Comparison of ENCODE assay signal across 8 mouse cellular contexts in the genomic region with DNA sequence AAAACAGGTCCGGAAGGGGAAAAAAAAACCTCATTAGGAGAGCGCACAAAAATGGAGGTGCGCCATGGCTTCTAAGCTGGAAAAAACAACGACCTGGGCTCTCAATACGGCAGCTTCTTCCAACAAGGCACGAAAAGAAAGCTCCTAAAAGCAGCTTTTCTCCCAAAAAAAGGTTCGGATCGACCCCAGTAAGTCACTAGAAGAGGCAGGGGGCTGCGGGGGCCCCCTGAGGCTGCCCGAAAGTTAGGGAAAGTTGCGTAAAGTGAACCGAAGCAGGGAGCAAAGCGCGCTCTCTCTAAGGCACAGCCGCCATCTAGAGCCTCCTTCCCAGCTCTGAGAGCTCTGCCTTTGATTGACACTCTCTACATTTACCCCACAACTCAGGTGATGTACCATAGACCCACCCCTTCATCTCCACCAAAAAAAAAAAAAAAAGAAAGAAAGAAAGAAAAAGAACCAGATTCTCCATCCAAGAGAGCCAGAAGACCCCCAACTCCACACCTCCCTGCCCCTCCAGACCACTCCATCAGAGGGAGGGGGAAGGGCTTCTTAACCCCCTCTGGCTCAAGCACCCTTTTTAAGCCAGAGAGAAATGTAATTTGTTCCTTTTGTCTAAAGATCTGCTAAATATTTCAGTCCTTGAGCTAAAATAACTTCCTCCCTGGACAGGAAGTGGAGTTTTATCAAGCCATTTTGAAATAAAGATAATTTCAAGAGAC. TPM values are rescaled to one million over a fixed set of nuclear protein-coding genes. Genes with fewer than 3 reads are reported as not detected.
DNase-seq lines count a peak whose midpoint lies in the region; ATAC-seq lines count a peak whose summit lies in the region.

A gene (minus strand): TSS at position 419 of the 719 bp plus-strand sequence.

- peak within 1 kb of the TSS; percentile 78 for H3K4me3 ChIP-seq in hindbrain, embryonic 11.5 days (ENCODE audit: low read depth, low read length)

- DNase-seq in layer of hippocampus, adult 11-12 months (ENCODE audit: low spot score): peak; percentile 61
- no peak for DNase-seq in layer of hippocampus, adult 9-10 months (ENCODE audit: low spot score)
- peak; percentile 61 for DNase-seq in cerebellum, adult 9-11 months
- DNase-seq in frontal cortex, postnatal 14 days (ENCODE audit: low spot score in 2 of 2): peak; percentile 54 to 56
- DNase-seq in hindbrain, embryonic 11.5 days (ENCODE audit: low spot score): peak; percentile 78
- peak; percentile 71 to 74 for DNase-seq in layer of hippocampus, postnatal 36 days
- peak; percentile 72 to 79 for DNase-seq in lung, postnatal 4 days
- DNase-seq in right cerebral cortex, adult 2 months (ENCODE audit: low spot score in 2 of 2): peak; percentile 64 to 72

- peak within 1 kb of the TSS; percentile 90 for H3K9ac ChIP-seq in hindbrain, embryonic 11.5 days (ENCODE audit: low read depth, low read length)

- under 1% methylated on average over 15 of the region's 15 CpGs for WGBS in hindbrain, embryonic 11.5 days

- peak; percentile 49; the same call in 1 of the 2 replicates for ATAC-seq in hindbrain, embryonic 11.5 days (ENCODE audit: low FRiP score)

- no peaks in the 10 kb centered on the region for H3K4me1 ChIP-seq in hindbrain, embryonic 11.5 days (replicated peaks; ENCODE audit: control insufficient read depth, insufficient read depth, low read length)

- 0 out of 2 replicates have a peak, but pooled peaks cover 2% of the 10 kb centered on the region for H3K36me3 ChIP-seq in hindbrain, embryonic 11.5 days (ENCODE audit: control insufficient read depth, insufficient read depth, low read length)

- H3K4me2 ChIP-seq in hindbrain, embryonic 11.5 days (replicated peaks; ENCODE audit: low read depth, low read length): peak within 1 kb of the TSS; percentile 50

- no peaks in the 10 kb centered on the region for H3K9me3 ChIP-seq in hindbrain, embryonic 11.5 days (ENCODE audit: control insufficient read depth, low read length)

- H3K27ac ChIP-seq in hindbrain, embryonic 11.5 days (ENCODE audit: low read depth, low read length): peak within 1 kb of the TSS; percentile 97

- no peaks in the 10 kb centered on the region for H3K27me3 ChIP-seq in hindbrain, embryonic 11.5 days (ENCODE audit: control insufficient read depth, insufficient read depth, low read length)

RNA-seq across cellular contexts. Expression of the gene that starts here (rescaled TPM):
- 45.4 and 64.4 TPM in 2 replicates for polyA plus RNA-seq in hindbrain, embryonic 11.5 days (2014; fragmentation: Nextera tagmentation; extraction: Ambion mirVana)
- 10 to 100 TPM; 46.4 to 61.7 TPM for total RNA-seq in layer of hippocampus, postnatal 36 days (2021)
